Mouse (Mus musculus): ENCODE results near the gene Dhx40.
"Not testable (repeated sequence)": the region's sequence is repeated elsewhere in the genome, so short reads cannot be mapped to it uniquely, and the experiment has no call there.

The Dhx40 gene

DNA sequence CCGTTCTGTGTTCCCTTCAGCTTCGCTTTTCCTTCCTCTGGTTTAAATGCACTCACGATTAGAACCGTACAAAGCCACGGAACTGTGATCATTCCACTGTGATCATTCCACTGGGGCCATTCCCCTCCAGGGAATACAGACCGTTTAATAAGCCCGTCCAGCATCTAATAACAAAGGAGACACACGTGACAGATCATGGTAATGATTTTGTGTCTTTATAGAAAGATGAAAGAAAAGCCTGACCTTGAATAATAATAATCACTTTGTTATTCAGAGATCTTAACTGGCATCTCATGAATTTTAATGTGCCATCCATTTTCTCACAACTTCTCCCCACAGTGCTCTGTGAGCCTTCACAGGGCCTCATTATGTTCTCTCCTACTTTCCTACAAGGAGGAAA lies 12.0 kb upstream of the Dhx40 start:
- in situ Hi-C loops (cut with MboI; ENCODE audit: low sequenced_read_pairs), result no loop called here

DNA sequence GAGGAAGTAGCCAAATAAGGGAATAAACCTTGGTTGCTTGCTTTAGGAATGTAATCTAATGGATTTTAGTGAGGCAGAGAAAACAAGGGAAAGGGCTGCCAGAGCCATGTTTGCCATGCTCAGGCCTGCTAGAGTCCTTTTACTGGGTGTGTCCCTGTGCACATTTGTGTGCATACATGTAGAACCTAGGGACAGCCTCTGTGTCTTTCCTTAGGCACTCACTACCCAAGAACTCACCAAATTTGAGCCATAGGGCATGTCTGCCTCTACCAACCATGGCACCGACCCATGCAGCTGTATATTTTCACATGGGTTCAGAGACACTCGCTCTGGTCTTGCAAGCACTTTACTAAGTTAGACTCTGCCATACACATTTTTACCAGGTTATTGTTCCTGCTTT lies 11.4 kb upstream of the Dhx40 start:
- in situ Hi-C loops (cut with MboI; ENCODE audit: low sequenced_read_pairs), result no loop called here

DNA sequence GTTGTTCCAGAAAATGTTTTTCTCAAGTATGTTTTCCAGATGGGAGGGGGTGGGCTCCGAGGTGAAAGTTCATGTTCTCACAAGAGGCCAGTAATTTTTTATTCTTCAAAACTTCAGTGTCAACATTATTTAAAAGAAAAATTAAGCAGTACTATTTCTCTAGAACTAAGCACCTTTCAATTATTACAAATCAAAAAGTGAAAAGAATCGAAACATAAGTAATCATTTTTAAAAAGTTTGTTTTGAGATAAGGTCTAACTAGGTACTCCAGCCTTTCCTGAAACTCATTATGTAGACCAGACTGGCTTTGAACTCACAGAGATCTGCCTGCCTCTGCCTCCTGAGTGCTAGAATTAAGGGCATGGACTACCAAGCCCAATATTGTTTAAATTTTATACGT lies 8.7 kb upstream of the Dhx40 start:
- in situ Hi-C loops (cut with MboI; ENCODE audit: low sequenced_read_pairs), result not testable (repeated sequence)

DNA sequence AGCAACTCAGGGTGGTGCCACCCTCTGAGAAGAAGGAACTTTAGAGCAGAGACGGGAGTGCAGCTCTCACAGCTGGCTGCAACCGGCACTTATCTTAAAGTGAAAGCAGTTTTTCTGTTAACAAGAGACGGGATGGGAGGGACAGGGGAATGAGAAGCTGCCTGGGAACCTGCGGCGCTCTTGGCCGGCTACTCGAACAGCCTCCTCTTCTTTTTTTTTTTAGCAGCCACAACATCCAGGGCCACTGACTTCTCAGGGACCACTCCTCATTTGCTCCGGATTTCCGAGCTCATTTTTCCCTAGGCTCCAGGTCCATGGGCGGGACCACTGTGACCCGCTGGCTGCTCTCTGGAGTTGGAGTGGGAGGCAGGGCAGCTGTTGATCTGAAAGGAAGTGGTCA lies 6.9 kb upstream of the Dhx40 start:
- in situ Hi-C loops (cut with MboI; ENCODE audit: low sequenced_read_pairs), result not testable (repeated sequence)

DNA sequence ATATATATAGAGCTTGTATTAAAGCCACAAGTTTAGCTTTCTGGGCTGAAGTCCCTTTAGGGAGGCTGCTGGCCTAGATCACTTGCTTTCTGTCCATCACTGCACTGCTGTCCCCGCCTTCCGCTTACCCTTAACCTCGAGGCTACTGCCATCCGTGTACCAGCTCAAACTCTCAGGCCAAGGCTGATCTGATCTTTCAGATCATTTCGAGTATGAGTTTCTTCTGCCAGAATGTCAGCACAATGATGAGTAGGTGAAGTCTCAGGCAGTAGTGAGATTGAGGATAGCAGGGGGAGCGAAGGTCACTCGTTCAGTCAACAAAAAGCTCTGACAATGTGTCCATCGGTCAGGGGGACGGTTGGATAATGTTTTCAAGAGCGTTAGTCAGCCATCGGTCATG lies 5.7 kb upstream of the Dhx40 start:
- in situ Hi-C loops (cut with MboI; ENCODE audit: low sequenced_read_pairs), result not testable (repeated sequence)

DNA sequence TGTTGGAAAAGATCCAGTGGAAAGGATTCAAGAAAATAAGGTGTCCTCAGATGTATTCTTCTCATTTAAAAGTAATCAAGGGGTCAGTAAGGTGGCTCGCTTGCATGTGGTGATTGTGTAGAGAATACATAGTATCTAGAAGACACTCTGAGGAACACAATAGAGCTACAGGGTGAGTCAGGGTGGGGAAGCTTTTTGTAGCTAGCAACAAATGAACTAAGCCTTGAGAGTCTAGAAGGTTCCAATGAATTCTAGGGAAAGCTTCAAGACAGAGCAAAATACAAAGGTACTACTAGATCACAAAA lies 3.7 kb upstream of the Dhx40 start:
- in situ Hi-C loops (cut with MboI; ENCODE audit: low sequenced_read_pairs), result no loop called here

DNA sequence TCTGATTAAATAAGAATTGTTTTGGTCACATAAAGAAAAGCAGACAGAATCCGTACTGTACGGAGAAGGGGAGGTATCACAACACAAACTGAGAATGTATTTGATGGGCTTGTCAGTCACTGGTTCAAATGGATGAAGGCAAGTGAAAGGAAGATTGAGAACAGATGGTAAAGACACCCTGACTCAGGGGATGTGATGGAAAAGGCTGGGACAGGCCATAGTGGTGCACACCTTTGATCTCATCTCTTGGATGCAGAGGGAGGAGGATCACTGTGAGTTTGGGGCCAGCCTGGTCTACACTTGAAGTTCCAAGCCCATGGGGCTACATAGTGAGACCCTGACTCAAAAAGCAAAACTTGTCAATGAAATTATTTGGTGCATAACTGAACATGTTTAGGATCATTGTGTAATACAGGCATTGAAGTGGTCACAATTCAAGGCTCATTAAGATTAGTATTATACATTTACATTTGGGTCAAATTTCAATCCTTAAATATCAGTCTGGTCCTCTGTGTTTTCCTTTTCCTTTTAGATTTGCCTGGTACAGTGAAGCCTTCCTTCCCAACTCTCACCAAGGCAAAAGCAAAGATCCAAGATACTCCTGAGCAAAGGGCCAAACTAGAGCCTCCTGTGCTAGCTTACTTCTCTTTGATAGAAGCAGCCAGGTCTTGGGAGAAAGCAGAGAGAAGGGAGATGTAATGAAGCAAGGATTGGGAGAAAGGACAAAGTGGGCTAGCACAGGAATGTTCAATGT lies 3.2 kb upstream of the Dhx40 start:
- in situ Hi-C loops (cut with MboI; ENCODE audit: low sequenced_read_pairs), result no loop called here

DNA sequence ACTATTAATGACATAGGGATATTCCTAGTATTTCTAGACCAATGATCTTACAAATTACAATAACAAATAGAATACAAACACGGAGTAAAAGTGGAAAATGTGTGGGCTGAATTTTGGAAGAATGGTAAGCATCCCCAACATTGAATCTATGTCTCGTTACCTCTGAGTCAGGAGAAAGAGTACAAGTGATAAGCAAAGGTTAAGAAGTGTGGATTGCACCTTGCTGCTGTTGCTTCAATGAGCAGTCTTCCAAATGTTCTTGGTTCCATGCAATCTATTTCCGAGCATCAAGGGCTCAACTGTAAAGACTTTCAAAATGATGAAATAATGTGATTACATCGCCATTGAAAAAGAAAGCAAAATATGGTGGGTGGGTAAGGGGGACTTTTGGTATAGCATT lies 2.3 kb upstream of the Dhx40 start:
- in situ Hi-C loops (cut with MboI; ENCODE audit: low sequenced_read_pairs), result no loop called here

DNA sequence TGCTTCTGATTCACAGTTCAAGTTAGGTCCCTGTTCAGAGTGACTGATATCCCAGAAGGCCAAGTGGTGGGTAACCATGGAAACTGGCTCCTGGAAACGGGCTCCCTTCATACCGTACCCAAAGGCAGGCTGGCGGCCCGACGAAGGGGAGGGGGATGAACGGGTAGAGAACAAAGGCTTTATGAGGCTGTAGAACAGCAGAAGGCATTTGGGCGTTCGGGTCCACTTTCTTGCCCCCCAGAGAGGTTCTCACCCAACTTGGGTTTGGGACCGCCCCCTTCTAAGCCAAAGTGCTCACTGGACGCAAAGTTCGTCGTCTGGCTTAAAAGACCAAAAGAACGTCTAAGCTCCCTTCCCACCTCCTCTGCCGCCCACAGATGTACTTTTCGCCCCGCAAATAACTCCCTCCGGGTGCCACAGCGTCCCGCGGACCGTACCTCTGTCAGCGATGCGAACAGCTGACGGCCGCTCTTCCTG lies 507 bp downstream of the Dhx40 start:
- in situ Hi-C loops (cut with MboI; ENCODE audit: low sequenced_read_pairs), result no loop called here

DNA sequence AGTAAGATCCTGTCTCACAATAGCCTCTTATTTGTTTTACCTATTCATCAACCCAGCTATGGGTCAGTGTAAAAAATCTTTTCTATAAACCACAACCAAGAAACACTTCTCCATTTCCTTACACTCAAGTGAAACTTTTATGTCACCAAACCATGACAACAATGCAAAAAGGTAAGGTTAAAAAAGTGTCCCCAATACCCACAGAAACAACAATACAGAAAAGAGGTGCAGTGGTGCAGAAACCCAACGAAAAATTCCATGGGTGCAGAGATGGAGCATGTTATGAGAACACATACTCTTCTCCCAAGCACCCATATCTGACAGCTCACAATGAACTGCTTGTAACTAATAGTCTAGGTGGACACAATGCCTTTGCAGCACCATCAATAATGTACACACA lies 13.4 kb downstream of the Dhx40 start:
- in situ Hi-C loops (cut with MboI; ENCODE audit: low sequenced_read_pairs), result no loop called here

DNA sequence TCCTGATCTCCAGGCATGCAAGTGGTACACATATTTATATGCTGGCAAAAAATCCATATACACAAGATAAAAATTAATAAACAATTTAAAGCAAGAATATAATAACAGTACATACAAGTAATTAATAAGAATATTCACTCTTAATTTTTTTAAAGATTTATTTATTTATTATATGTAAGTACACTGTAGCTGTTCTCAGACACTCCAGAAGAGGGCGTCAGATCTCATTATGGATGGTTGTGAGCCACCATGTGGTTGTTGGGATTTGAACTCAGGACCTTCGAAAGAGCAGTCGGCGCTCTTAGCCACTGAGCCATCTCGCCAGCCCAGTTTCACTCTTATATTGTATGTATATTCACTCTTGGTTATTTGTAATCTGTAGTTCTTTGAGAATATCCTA lies 20.1 kb downstream of the Dhx40 start:
- in situ Hi-C loops (cut with MboI; ENCODE audit: low sequenced_read_pairs), result not testable (repeated sequence)

DNA sequence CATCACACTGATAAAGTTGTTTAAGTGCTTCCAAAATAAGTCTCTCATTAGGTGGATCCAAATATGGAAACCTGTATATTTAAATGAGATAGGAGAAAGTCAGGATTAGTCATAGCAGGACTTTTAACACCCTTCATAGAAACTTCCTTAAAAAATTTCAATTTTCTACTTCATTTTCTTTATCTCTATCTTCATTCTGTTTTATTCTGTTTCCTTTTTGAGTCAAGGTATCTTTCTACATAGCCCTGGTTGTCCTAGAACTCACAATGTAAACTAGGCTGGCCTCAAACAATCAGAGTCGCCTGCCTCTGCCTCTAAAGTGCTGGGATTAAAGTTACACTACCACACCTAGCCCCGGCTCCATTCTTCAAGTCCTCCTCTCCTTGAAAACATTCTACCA lies 21.8 kb downstream of the Dhx40 start:
- in situ Hi-C loops (cut with MboI; ENCODE audit: low sequenced_read_pairs), result no loop called here

DNA sequence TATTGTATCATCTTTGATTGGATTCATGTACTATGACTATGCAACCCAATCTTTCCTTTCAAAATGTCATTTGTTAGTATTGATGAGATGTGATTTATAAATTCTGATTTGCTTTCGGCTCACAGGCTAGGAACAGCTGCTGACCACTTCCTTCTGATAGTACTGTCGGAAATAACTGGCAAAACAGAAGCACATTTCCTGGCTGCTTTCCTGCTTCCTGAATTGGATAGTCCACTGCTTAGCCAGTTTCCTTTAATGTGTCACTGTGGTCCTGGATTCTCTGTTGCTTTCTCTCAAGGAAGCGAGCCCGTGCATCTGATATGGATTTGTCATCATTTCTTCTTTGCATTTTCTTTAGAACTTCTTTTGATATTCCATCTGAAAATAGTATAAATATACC lies 37.7 kb downstream of the Dhx40 start:
- in situ Hi-C loops (cut with MboI; ENCODE audit: low sequenced_read_pairs), result no loop called here

DNA sequence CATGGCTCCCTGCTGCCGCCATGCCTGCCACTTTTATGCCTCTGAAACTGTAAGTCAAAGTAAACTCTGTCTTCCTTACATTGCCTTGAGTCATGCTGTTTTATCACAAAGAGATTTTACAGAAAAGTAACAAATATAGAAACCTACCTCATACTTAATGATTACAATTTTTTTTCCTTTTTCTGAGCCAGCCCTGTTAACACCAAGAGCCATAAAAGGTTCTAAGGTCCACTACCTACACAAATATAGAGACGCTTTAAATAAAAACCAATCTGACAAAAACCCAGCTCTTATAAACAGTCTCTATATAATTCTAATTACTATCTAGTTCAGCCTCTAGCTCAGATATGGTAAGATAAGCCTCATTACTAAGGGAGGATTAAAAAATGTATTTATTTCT lies 43.0 kb downstream of the Dhx40 start:
- in situ Hi-C loops (cut with MboI; ENCODE audit: low sequenced_read_pairs), result no loop called here

DNA sequence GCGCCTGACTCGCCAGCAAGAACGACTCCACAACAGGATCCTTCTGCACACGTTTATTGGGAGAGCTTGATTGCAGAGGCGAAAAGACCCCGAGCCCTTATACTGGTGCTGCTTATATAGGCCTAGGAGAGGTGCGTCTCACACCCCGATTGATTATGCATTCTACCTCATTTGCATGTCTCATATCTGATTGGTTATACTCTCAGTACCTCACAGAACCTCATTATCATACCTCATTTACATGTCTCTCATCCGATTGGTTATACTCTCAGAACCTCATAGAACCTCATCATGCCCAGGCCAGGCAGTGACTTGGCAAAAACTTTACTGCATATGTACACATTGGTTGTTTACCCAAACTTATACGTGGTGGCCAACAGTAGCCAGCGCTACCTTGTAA lies 44.4 kb downstream of the Dhx40 start:
- in situ Hi-C loops (cut with MboI; ENCODE audit: low sequenced_read_pairs), result not testable (repeated sequence)

DNA sequence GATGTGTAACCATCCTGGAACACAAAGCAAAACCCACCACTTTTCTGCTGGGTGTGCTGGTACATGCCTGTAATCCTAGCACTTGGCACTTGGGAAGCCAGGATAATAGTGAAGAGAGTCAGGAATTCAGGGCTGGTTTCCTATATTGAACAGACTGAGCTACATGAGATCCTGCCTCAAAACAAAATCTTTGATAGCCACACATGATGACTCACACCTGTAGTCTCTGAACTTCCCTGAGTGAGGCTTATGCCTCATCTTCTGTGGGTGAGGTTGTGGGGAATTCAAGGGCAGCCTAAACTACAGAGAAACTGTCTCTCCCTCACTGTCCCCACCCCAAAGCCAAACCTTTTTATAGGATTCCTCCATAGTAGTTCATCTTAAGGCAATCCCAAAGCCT lies 47.2 kb downstream of the Dhx40 start:
- in situ Hi-C loops (cut with MboI; ENCODE audit: low sequenced_read_pairs), result no loop called here

DNA sequence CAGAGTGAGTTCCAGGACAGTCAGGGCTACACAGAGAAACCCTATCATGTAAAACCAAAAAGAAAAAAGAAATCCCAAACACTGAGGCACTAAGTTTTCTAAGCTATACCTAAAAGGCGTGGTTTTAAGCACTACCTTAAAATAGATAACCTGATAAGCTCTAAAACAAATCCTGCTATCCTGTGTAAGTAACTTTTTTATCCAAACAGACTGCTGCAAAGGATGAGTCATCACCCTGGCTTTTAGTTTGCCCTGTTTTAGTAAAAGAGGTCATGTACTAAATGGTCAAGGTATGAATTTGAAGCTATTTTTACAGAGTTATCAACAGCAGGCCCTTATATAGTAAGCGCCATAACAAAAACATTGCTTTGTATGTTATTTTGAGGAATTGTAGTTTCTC lies 47.7 kb downstream of the Dhx40 start:
- in situ Hi-C loops (cut with MboI; ENCODE audit: low sequenced_read_pairs), result no loop called here

DNA sequence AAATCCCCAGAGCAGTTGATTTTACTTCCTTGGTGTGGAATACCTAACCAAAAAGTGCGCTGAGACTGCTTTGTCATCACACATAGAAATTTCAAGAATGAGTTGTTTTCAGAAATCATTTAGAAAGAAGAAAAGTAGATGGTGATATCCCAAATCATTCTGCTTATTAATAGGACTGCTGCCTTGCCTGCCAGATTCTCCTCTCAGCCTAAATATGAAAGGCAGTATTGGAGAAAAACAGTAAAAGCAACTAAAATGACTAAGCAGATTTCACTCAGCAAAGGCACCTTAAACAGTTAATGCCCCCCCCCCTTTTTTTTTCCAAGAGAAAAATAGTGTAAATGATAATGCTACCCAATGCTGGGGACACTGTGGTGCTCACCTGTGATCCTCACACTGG lies 48.3 kb downstream of the Dhx40 start:
- in situ Hi-C loops (cut with MboI; ENCODE audit: low sequenced_read_pairs), result no loop called here

DNA sequence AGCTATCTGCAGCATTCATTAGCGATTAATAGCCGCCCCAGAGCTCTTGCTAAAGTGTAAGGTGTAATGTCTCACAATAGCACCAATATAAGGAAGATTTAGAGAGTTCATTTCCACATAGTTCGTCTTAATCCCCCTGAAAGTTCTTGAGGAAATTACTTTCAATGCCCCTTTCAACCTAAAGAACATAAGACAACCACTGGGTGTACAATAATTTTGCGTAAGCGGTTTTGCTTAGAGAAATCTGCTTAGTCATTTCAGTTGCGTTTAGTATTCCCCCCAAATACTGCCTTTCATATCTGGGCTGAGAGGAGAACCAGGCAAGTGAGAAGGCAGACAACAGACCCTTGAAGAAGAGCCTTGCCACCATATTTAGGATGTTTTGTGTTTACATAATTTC lies 49.0 kb downstream of the Dhx40 start:
- in situ Hi-C loops (cut with MboI; ENCODE audit: low sequenced_read_pairs), result no loop called here

DNA sequence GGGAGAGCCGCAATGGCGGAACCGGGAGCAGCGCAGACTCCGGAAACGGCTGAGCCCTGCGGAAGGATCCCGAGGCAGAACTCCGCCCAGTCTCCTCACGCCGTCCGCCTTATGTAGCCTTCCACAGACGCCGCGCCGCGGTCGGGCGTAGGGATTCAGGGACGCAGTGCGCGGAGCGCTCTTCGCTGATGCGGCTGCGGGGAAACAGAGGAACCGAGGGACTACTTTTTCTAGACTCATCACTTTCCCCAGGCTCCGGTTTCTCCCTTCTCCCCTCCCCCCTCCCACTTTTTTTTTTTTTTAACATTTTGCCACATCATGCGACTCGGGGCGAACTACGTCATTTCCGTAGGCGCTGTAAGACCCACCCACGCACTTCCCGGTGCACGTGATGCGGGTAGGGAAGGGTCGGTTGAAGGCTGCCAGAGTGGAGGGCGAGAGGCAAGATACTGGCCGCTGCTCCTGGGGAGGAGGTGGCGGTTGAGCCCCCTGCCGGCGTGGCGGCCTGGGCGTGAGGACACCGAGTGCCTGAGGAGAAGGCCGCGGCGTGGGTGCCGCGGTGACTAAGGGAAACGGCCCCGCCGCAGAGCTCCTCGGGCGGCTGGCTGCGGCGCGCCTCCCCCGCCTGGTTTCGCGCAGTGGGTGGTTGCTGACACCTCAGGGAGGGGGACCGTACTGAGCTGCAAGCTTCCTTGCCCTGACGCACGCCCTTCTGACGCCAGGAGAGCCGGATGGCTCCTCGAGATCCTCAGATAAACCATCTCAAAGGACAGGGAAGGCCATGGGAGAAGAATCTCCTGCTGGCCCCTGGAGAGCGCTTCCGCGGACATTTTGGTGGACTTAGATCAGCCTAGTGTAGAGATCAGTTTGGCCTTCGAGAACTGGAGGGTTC lies 49.8 kb downstream of the Dhx40 start, which contains the start of gene Cltc:
Gene Cltc, minus strand, starts transcription at position 86 of the 892 bp plus-strand sequence.
- in situ Hi-C loops (cut with MboI; ENCODE audit: low sequenced_read_pairs), result no loop called here

DNA sequence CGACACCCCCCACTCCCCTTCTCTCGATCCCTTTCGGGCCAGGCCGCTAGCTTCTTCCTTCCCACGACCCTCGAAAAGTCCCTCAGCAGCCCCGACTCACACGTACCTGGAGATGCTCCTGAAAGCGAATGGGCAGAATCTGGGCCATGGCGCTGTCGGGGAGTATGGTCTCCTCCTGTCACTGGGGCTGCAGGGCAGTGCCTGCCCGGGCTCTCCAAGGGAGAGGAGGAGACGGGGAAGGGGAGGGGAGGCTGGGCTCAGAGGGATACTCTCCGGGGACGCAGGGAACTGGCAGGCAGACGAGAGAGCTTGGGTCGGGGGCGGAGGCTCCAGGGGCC lies 50.4 kb downstream of the Dhx40 start:
- in situ Hi-C loops (cut with MboI; ENCODE audit: low sequenced_read_pairs), result no loop called here

Measured in CH12F3 (cell line).